Mouse (Mus musculus) layer of hippocampus, postnatal 10 days (tissue): ENCODE results near the gene Zbtb5. TPM values are rescaled to one million over a fixed set of nuclear protein-coding genes. Genes with fewer than 3 reads are reported as not detected.
"Not testable (repeated sequence)": the region's sequence is repeated elsewhere in the genome, so short reads cannot be mapped to it uniquely, and the experiment has no call there.

ENCODE experiments used
- DNase-seq, 2 experiments: peaks; one replicate each; pipeline ENCODE4 v3.0.0; 2021; ENCODE audit warnings: low spot score in 2 of 2
- long read RNA-seq: library from polyadenylated mRNA; stranded (forward); transcript quantifications from one replicate; pipeline ENCODE4 v2.0.0, GENCODE M21; 2023
- total RNA-seq, 2 experiments: library from RNA; stranded (reverse); gene quantifications; 2 replicates each; pipeline ENCODE4 v1.2.3; 2021

Zbtb5 gene
- 10 to 100 TPM; 18.3 to 18.5 TPM for total RNA-seq
- long read RNA-seq, full-length matches to known transcripts = 7 of 11 reads
- long read RNA-seq, partial matches to known transcripts = 0 of 11 reads
- long read RNA-seq, other reads (novel, unspliced or antisense) = 4 of 11 reads

- DNase-seq = peak; percentile 98
These were observed at the start of gene Zbtb5 for GRCm38 (mm10) chr4:45012105-45012975. Gene Zbtb5 (minus strand): TSS chr4:45012412.

DNA sequence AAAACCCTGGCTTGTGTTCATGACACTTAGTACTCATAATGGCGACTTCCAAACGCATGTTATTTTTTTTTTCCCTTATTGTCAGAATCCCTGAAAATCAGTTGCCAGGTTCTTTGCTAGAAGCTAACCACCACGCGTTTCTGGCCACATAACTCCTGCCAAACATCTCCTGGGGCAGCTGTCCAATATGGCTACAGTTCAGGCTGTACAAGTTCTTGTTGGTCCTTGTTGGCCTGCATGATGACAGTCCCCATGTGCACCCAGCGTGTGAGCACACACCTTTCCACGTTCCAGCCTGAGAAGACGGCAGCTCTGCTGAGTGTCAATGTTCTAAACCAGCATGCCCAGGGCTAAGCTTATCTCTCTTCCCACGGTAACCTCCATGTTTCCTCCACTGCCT is 43.2 kb upstream of the Zbtb5 start:
- DNase-seq = peak; percentile 33 to 35

GRCm38 (mm10) chr4:45054862-45055261 is 42.6 kb upstream of the Zbtb5 start:
- peak; percentile 30 for DNase-seq

DNA sequence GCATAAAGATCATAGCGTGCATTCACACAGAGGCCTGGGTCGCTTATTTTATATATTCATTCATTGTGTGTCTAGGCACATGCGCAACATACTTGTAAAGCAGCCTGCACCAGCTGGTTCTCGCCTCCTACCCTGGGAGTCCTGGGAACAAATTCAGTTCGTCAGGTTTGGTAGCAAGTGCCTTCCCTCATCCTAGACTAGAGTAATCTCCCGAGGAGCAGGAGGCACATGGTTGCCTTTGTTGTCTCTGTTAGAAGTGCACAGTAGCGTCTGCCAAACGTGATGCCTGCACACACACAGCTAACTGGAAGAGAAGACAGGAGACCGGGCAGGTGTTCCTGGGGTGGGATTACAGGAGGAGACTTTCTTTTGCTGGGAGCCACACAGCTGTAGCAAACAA is 35.7 kb upstream of the Zbtb5 start:
- DNase-seq = peak in 1 of 2 experiments; percentile 27

DNA sequence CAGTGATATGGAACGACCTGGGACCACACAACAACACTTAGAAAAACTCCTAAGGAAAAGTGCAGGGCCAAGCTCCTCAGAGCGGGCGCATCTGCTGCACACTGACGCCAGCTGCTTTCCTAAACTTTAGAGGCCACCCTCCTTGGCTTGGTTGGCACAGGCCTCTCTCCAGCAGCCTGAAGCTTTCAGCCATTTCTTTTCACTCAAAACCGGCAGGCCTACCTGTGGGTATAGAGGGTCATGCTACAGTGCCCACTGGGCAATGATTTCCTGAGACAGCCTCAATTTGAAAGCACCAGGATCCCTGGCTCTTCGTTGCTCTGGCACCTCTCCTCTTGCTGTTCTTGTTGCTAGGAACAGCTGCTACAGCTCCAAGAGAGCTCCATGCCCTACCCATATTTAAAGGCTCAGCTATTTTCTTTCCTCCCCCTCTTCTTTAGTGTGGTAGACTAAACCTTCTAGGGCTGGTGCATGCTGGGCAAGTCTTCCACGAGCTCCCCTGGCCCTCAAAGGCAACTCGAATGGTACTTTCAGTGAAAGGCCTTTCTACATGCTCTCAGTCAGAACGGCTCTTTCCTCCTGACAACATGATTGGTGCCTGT is 35.2 kb upstream of the Zbtb5 start:
- no peak for DNase-seq

GRCm38 (mm10) chr4:45046679-45047078 is 34.5 kb upstream of the Zbtb5 start:
- no peak for DNase-seq

DNA sequence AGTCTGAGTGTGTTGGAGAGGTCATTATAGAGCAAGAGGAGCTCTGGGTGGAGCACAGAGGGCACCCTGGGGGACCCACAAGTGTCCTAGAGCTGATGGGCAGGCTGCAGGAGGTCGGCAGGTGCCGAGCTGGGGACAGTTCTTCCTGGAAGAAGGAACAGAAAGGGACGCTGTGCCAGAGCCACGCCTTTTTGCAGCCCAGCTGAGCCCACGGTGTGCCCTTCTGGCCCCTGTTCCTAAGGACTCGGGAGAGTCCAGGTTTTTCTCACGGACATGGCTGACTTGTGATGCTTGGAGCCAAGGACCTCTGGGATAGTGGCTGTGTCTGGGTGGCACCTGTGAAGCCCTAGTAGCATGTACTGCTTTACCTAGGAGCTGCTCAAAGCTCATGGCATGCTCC is 28.6 kb upstream of the Zbtb5 start:
- DNase-seq = no peak

DNA sequence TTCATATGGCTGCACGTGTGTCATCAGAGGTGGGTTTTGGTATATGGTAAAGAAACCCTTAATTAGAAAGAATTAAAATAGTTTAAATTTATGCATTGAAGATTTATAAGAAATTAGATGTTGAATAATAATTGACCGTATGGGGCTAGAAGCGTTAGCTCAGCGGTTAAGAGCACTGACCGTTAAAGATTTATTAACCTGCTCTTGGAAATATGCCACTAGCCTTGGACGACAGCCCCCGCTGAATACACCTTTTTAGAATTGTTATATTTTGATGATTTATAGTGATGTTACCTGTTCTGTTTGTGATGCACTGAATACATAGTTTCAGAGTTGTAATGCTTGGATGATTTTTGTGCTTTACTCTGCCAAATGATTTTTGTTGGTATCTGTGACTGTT is 27.3 kb upstream of the Zbtb5 start:
- not testable (repeated sequence) for DNase-seq

DNA sequence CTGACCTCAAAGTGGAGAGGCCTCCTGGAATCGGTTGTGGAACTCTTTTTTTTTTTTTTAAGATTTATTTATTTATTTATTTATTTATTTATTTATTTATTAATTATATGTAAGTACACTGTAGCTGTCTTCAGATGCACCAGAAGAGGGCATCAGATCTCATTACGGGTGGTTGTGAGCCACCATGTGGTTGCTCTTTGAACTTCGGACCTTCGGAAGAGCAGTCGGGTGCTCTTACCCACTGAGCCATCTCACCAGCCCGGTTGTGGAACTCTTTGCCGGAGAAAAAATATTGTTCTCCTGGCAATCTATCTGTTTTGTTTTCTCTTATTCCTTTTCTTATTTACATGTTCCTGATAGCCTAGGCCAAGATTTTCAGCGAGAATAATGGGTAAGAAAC is 26.7 kb upstream of the Zbtb5 start:
- not testable (repeated sequence) for DNase-seq

DNA sequence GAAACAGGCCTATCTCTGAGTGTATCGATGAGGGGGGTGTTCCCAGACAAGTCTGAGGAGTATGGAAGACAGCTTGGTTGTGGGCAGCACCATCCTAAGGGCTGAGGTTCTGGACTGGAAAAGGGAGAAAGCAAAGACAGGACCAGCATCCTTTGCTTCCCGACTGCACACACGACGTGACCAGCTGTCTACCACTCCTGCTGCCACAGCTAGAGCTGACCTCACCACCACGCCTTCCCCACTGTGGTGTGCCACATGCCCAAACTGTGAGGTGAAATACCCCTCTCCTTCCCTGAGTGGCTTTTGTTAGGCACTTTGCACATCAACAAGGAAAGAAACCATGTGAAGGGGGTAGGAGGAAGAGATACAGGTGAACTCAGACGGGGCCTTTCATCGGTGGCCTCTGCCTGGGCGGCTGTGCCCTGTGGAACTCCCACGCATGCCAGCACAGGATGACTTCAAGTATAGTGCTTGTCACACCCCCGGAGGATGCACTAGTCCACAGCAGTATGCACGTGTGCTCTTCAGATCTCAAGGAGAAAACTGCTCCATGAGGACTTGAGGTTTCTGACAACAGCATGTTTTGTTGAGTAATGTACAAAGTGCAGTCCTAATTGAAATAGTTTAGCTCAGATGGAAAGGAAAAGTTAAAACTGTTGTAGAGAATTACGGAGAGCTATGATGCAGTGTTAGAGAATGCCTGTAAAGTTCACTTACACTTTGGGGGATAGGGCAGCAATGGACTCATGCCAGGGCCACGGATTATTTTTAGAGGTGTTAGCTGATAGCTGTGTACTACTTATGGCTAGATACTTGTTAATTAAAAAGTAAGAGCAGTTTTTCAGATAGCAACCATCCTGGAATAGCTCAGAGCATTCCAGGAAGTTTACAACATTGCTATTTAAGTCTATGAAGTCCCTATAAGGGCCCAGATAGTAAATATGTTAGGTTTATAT is 25.5 kb upstream of the Zbtb5 start:
- no peak for DNase-seq

GRCm38 (mm10) chr4:45036571-45036970 is 24.4 kb upstream of the Zbtb5 start:
- no peak for DNase-seq

DNA sequence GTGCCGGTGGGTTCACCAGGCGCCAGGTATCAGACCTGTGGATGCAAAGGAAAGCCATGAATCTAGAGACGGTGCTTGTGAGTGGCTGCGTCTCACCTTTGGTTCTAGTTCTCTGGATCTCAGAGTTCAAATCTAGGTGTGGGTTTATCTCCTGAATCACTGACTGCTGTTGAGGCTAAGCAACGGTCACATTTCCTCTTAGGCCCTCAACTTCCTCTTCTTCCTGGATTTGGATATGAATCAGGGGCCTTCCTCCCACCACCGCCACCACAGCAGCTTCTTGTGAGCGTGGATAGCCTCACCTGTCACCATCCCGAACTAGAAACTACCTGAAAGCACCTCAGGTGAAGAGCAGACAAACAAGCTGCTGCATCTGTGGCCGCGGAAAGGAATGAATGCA is 23.8 kb upstream of the Zbtb5 start:
- no peak for DNase-seq

DNA sequence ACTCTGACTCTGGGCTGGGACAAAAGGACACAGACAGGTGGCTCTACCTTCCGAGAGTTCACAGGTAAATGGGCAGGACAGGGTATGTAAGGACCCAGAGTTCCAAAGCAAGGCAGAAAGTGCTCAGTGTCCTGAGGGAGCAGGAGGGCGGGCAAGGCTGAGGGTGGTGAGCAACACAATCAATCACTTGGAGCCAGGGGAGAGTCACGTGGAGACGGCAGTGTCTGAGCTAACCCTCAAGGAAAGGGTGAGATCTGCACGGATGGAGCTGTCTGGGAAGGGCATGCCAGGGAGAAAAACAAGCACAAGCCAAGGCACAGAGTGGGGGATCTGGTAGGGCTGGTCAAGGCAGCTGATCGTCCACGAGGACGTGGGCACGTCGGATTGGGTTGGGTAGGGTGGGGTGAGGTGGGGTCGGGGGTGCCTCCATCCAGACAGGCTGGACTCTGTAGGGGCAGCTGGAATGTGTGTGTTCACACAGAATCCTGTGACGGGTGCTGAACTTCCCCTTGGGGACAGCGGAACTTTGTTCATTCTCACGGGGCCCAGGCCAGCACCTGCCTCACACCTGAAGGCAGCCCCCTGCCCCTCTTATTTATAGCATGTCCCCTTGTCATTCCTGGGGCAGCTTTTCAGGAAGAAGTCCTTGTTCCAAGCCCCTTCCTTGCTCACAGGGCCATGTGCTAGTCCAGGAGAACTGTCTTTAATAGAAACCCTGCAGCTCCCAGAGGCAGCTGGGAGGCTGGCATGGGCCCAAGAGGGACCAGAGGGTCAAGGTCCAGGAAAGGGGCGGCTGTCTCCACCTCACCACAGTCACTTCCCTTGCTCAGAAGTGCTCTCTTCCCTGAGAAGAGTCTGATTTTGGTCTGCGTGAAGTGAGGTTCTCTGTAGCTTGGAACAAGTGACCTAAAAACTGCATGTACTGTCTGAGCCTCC is 22.7 kb upstream of the Zbtb5 start:
- no peak for DNase-seq

GRCm38 (mm10) chr4:45032586-45032985 is 20.4 kb upstream of the Zbtb5 start:
- DNase-seq = no peak

GRCm38 (mm10) chr4:45026459-45026858 is 14.2 kb upstream of the Zbtb5 start:
- no peak for DNase-seq

GRCm38 (mm10) chr4:45019009-45019408 is 6.8 kb upstream of the Zbtb5 start:
- no peak for DNase-seq

DNA sequence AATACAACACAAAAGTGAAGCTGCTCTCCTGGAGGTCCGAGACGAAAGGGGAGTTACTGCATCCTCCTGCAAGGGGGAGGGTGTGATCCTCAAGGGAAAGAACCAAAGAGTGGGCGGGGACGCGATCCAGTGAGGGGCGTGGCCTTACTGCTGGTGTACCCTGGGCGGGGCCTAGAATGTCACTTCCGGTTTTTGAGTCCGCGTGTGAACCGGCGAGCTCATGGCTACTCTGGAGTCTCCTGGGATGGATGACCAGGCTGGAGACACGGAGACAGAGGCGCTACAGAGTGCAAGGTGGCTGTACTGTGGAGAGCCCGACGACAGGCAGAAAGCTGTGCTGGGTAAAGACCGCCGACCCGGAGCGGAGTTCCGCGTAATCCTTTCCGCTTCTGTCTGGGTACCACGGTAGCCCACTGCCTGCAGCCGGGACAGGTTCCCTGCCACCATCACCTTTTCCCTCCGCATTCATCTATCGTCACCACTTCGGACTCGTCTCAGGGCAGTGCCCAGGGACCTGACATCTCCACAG is 6.3 kb upstream of the Zbtb5 start, which contains the start of gene Polr1e:
Gene Polr1e (plus strand): TSS at position 132 of the 529 bp plus-strand sequence.
- peak; percentile 81 to 87 for DNase-seq

DNA sequence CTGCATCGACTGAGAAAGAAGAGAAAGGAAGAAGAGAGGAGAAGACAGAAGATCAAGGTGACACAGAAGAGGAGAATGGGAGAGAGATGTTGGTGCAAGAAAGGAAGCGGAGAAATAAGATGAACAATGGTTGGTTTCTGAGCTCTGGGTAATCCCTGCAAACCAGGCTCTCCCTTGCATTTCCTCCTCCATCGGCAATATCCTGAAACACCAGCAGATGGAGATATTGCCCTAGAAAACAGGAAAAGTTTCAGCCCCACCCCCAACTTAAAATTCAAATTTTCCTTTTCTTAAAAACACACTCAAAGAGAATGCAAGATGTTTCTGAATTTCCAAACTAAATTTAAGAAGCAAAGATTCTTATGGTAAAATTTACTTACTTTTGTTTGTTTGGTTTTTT is 3.4 kb upstream of the Zbtb5 start:
- DNase-seq = peak; percentile 71 to 76

GRCm38 (mm10) chr4:45013537-45013936 is 1.3 kb upstream of the Zbtb5 start:
- DNase-seq = no peak

- DNase-seq = no peak
These were observed 819 bp upstream of the Zbtb5 start for GRCm38 (mm10) chr4:45013031-45013431.
